Mouse (Mus musculus) limb, embryonic 10.5 days (tissue): ENCODE measurements around the gene U2af2. TPM values are rescaled to one million over a fixed set of nuclear protein-coding genes. Genes with fewer than 3 reads are reported as not detected.

Experiments
- DNase-seq: peaks from one replicate; pipeline ENCODE4 v3.0.0-alpha.2; 2017; ENCODE audit warnings: low spot score
- H3K27ac ChIP-seq: fragments of 300-500 bp; sonication (generic); 2 replicates; pipeline ENCODE4 v1.5.1; 2016; ENCODE audit warnings: mild to moderate bottlenecking
- H3K27me3 ChIP-seq: fragments of 300-500 bp; sonication (generic); 2 replicates; pipeline ENCODE4 v1.6.1; 2016; ENCODE audit warnings: low read depth, mild to moderate bottlenecking; ENCODE audit not compliant: poor library complexity, severe bottlenecking
- H3K36me3 ChIP-seq: fragments of 300-500 bp; sonication (generic); 2 replicates; pipeline ENCODE4 v1.6.1; 2016; ENCODE audit warnings: mild to moderate bottlenecking, moderate library complexity
- H3K4me1 ChIP-seq: fragments of 300-500 bp; sonication (generic); 2 replicates; pipeline ENCODE4 v1.6.1; 2016
- H3K4me3 ChIP-seq: fragments of 300-500 bp; sonication (generic); 2 replicates; pipeline ENCODE4 v1.5.1; 2016; ENCODE audit warnings: mild to moderate bottlenecking, moderate library complexity
- H3K9me3 ChIP-seq: fragments of 300-500 bp; sonication (generic); replicated peaks from 2 replicates; pipeline ENCODE4 v1.6.1; 2016; ENCODE audit warnings: mild to moderate bottlenecking
- WGBS: fragments of 180-500 bp; shearing (Covaris S2); methylation state at CpG from one replicate; pipeline ENCODE4 v1.1.7; 2016; 5-methylcytosine and 5-hydroxymethylcytosine counted together
- polyA plus RNA-seq: library from polyadenylated mRNA; unstranded; fragments of >200 nt; fragmentation: Nextera tagmentation; extraction: Ambion mirVana; gene quantifications from 2 replicates; pipeline ENCODE4 v1.2.1, GENCODE M21; 2016

U2af2 gene
- polyA plus RNA-seq, 1 experiment from 2014 or later, result 202 TPM

- Histone ChIP-seq H3K27me3 (no peaks in the 10 kb centered on the region), H3K4me3 (peak overlapping the region; percentile 84), H3K4me1 (peaks cover 16% of the 10 kb centered on the region), H3K9me3 (no peaks in the 10 kb centered on the region), H3K27ac (peak overlapping the region; percentile 97), H3K36me3 (peaks cover 65% of the 10 kb centered on the region)
- 60% methylated on average over 5 of the region's 5 CpGs for WGBS
- DNase-seq, result no peak
Measured at GRCm38 (mm10) chr7:5021197-5021596, 40.7 kb upstream of the U2af2 start.

- Histone ChIP-seq H3K4me3 (peak overlapping the region; percentile 5; the same call in 1 of the 2 replicates), H3K27me3 (peaks cover 14% of the 10 kb centered on the region; the same call in 1 of the 2 replicates), H3K27ac (no peak overlapping the region), H3K36me3 (peaks cover 99% of the 10 kb centered on the region), H3K4me1 (no peaks in the 10 kb centered on the region), H3K9me3 (peaks cover 37% of the 10 kb centered on the region)
- DNase-seq, result no peak
- WGBS, result 95% methylated on average over 22 of the region's 22 CpGs
Measured at GRCm38 (mm10) chr7:5029543-5029942, 32.4 kb upstream of the U2af2 start.

GRCm38 (mm10) chr7:5029946-5030345 is 32.0 kb upstream of the U2af2 start:
- peaks cover 37% of the 10 kb centered on the region for H3K9me3 ChIP-seq
- H3K4me3 ChIP-seq, result peak overlapping the region; percentile 9; the same call in 1 of the 2 replicates
- WGBS, result 87% methylated on average over 21 of the region's 21 CpGs
- no peak for DNase-seq
- H3K27ac ChIP-seq, result no peak overlapping the region
- H3K4me1 ChIP-seq, result no peaks in the 10 kb centered on the region
- peaks cover 14% of the 10 kb centered on the region; the same call in 1 of the 2 replicates for H3K27me3 ChIP-seq
- H3K36me3 ChIP-seq, result peaks cover 99% of the 10 kb centered on the region

- H3K9me3 ChIP-seq, result peaks cover 38% of the 10 kb centered on the region
- H3K4me3 ChIP-seq, result peak overlapping the region; percentile 9
Measured at GRCm38 (mm10) chr7:5030554-5031275, 31.2 kb upstream of the U2af2 start.

GRCm38 (mm10) chr7:5031496-5031895 is 30.4 kb upstream of the U2af2 start:
- Histone ChIP-seq H3K4me3 (peak overlapping the region; percentile 9; the same call in 1 of the 2 replicates), H3K27me3 (peaks cover 14% of the 10 kb centered on the region; the same call in 1 of the 2 replicates), H3K27ac (no peak overlapping the region), H3K4me1 (no peaks in the 10 kb centered on the region), H3K36me3 (peaks cover 99% of the 10 kb centered on the region), H3K9me3 (peaks cover 41% of the 10 kb centered on the region)
- DNase-seq, result no peak
- 72% methylated on average over 46 of the region's 46 CpGs for WGBS

More at GRCm38 (mm10) chr7:5030554-5031275, 31.2 kb upstream of the U2af2 start:
- Histone ChIP-seq H3K4me1 (no peaks in the 10 kb centered on the region), H3K27me3 (peaks cover 14% of the 10 kb centered on the region; the same call in 1 of the 2 replicates), H3K27ac (no peak overlapping the region), H3K36me3 (peaks cover 99% of the 10 kb centered on the region)
- WGBS, result 82% methylated on average over 63 of the region's 63 CpGs
- no peak for DNase-seq

- peaks cover 41% of the 10 kb centered on the region for H3K9me3 ChIP-seq
- H3K4me1 ChIP-seq, result peaks cover 4% of the 10 kb centered on the region; the same call in 1 of the 2 replicates
- peaks cover 80% of the 10 kb centered on the region for H3K36me3 ChIP-seq
- 87% methylated on average over 3 of the region's 3 CpGs for WGBS
- no peak within 1 kb of the TSS for H3K4me3 ChIP-seq
- H3K27ac ChIP-seq, result no peak within 1 kb of the TSS
- peaks cover 14% of the 10 kb centered on the region; the same call in 1 of the 2 replicates for H3K27me3 ChIP-seq
- no peak for DNase-seq
Measured at GRCm38 (mm10) chr7:5033818-5034217, 28.1 kb upstream of the U2af2 start, which contains the start of gene 4632433K11Rik. 4632433K11Rik (plus strand) TSS chr7:5034118.

GRCm38 (mm10) chr7:5035628-5036027 is 26.3 kb upstream of the U2af2 start:
- peaks cover 62% of the 10 kb centered on the region for H3K36me3 ChIP-seq
- no peak for DNase-seq

GRCm38 (mm10) chr7:5036136-5036535 is 25.8 kb upstream of the U2af2 start:
- WGBS, result 95% methylated on average over 9 of the region's 9 CpGs
- peaks cover 58% of the 10 kb centered on the region for H3K36me3 ChIP-seq

More at GRCm38 (mm10) chr7:5035628-5036027, 26.3 kb upstream of the U2af2 start:
- H3K4me3 ChIP-seq, result no peak overlapping the region
- H3K4me1 ChIP-seq, result peaks cover 4% of the 10 kb centered on the region; the same call in 1 of the 2 replicates
- no peak overlapping the region for H3K27ac ChIP-seq
- WGBS, result 96% methylated on average over 17 of the region's 17 CpGs
- H3K9me3 ChIP-seq, result peaks cover 25% of the 10 kb centered on the region
- peaks cover 2% of the 10 kb centered on the region; the same call in 1 of the 2 replicates for H3K27me3 ChIP-seq

GRCm38 (mm10) chr7:5037026-5037425 is 24.9 kb upstream of the U2af2 start:
- no peaks in the 10 kb centered on the region for H3K27me3 ChIP-seq
- 94% methylated on average over 7 of the region's 7 CpGs for WGBS
- H3K4me3 ChIP-seq, result 0 out of 2 replicates have a peak overlapping the region, but pooled peaks have one; percentile 15
- H3K36me3 ChIP-seq, result peaks cover 52% of the 10 kb centered on the region
- H3K4me1 ChIP-seq, result peaks cover 4% of the 10 kb centered on the region; the same call in 1 of the 2 replicates
- H3K27ac ChIP-seq, result no peak overlapping the region
- DNase-seq, result no peak
- peaks cover 11% of the 10 kb centered on the region for H3K9me3 ChIP-seq

More at GRCm38 (mm10) chr7:5036136-5036535, 25.8 kb upstream of the U2af2 start:
- H3K9me3 ChIP-seq, result peaks cover 20% of the 10 kb centered on the region
- H3K4me1 ChIP-seq, result peaks cover 4% of the 10 kb centered on the region; the same call in 1 of the 2 replicates
- H3K27me3 ChIP-seq, result no peaks in the 10 kb centered on the region
- no peak overlapping the region for H3K4me3 ChIP-seq
- H3K27ac ChIP-seq, result no peak overlapping the region
- DNase-seq, result no peak

- DNase-seq, result no peak
- H3K27me3 ChIP-seq, result no peaks in the 10 kb centered on the region
- H3K9me3 ChIP-seq, result 0 out of 2 replicates have a peak, but pooled peaks cover 7% of the 10 kb centered on the region
- no peak overlapping the region; the same call in 1 of the 2 replicates for H3K27ac ChIP-seq
- H3K36me3 ChIP-seq, result peaks cover 48% of the 10 kb centered on the region
- peak overlapping the region; percentile 81 for H3K4me3 ChIP-seq
- peaks cover 4% of the 10 kb centered on the region; the same call in 1 of the 2 replicates for H3K4me1 ChIP-seq
- WGBS, result 90% methylated on average over 8 of the region's 8 CpGs
Measured at GRCm38 (mm10) chr7:5037467-5037866, 24.5 kb upstream of the U2af2 start.

- H3K9me3 ChIP-seq, result 0 out of 2 replicates have a peak, but pooled peaks cover 7% of the 10 kb centered on the region
- under 1% methylated on average over 48 of the region's 48 CpGs for WGBS
- H3K27me3 ChIP-seq, result no peaks in the 10 kb centered on the region
Measured at GRCm38 (mm10) chr7:5038109-5038732, 23.7 kb upstream of the U2af2 start, which contains the start of gene Zfp784. Zfp784 (minus strand) TSS chr7:5038446.

GRCm38 (mm10) chr7:5038940-5039339 is 23.0 kb upstream of the U2af2 start:
- WGBS, result 49% methylated on average over 5 of the region's 5 CpGs
- peaks cover 33% of the 10 kb centered on the region for H3K36me3 ChIP-seq
- no peaks in the 10 kb centered on the region for H3K27me3 ChIP-seq
- peak overlapping the region; percentile 98 for H3K27ac ChIP-seq
- H3K9me3 ChIP-seq, result 0 out of 2 replicates have a peak, but pooled peaks cover 7% of the 10 kb centered on the region
- H3K4me1 ChIP-seq, result peaks cover 4% of the 10 kb centered on the region; the same call in 1 of the 2 replicates
- DNase-seq, result no peak
- H3K4me3 ChIP-seq, result peak overlapping the region; percentile 81

More at GRCm38 (mm10) chr7:5038109-5038732, 23.7 kb upstream of the U2af2 start, which contains the start of gene Zfp784:
- Histone ChIP-seq H3K27ac (peak within 1 kb of the TSS; percentile 98), H3K4me3 (peak within 1 kb of the TSS; percentile 81), H3K36me3 (peaks cover 40% of the 10 kb centered on the region), H3K4me1 (peaks cover 4% of the 10 kb centered on the region; the same call in 1 of the 2 replicates)
- peak; percentile 93 for DNase-seq
